Mouse (Mus musculus) heart, postnatal 0 days (tissue): ENCODE results near the gene Abcc8. TPM values are rescaled to one million over a fixed set of nuclear protein-coding genes. Genes with fewer than 3 reads are reported as not detected.

Source experiments
- ATAC-seq: fragments of 200-750 bp; cut with Nextera tagmentation; 2 replicates; pipeline ENCODE4 v1.8.0; 2017; ENCODE audit warnings: low read depth, moderate number of reproducible peaks, moderate library complexity; ENCODE audit not compliant: insufficient read depth
- DNase-seq: peaks from one replicate; pipeline ENCODE4 v3.0.0-alpha.2; 2016; ENCODE audit warnings: low spot score
- H3K27ac ChIP-seq: fragments of 300-500 bp; sonication (generic); 2 replicates; pipeline ENCODE4 v1.5.1; 2014; ENCODE audit warnings: low read depth, mild to moderate bottlenecking
- H3K27me3 ChIP-seq: fragments of 300-500 bp; sonication (generic); 2 replicates; pipeline ENCODE4 v1.6.1; 2014; ENCODE audit warnings: low read length, mixed read lengths; ENCODE audit not compliant: control insufficient read depth, insufficient read depth
- H3K36me3 ChIP-seq: fragments of 300-500 bp; sonication (generic); replicated peaks from 2 replicates; pipeline ENCODE4 v1.6.1; 2014; ENCODE audit warnings: low read length, mixed read lengths; ENCODE audit not compliant: control insufficient read depth, insufficient read depth
- H3K4me1 ChIP-seq: fragments of 300-500 bp; sonication (generic); 2 replicates; pipeline ENCODE4 v1.6.1; 2014; ENCODE audit warnings: antibody characterized with exemption; ENCODE audit not compliant: control insufficient read depth, insufficient read depth
- H3K4me2 ChIP-seq: fragments of 300-500 bp; sonication (generic); 2 replicates; pipeline ENCODE4 v1.6.1; 2014; ENCODE audit warnings: low read depth, mild to moderate bottlenecking, low read length, moderate library complexity
- H3K4me3 ChIP-seq: fragments of 300-500 bp; sonication (generic); 2 replicates; pipeline ENCODE4 v1.5.1; 2014; ENCODE audit warnings: low read depth, low read length
- H3K9ac ChIP-seq: fragments of 300-500 bp; sonication (generic); replicated peaks from 2 replicates; pipeline ENCODE4 v1.6.1; 2014; ENCODE audit warnings: low read depth, low read length, mixed read lengths
- H3K9me3 ChIP-seq: fragments of 300-500 bp; sonication (generic); replicated peaks from 2 replicates; pipeline ENCODE4 v1.6.1; 2016; ENCODE audit warnings: low read length; ENCODE audit not compliant: control insufficient read depth
- CTCF ChIP-seq: IDR thresholded peaks from 2 replicates; pipeline ENCODE4 v1.5.1; 2016; ENCODE audit warnings: antibody characterized with exemption, control low read depth, low read depth
- EP300 ChIP-seq: IDR thresholded peaks from 2 replicates; pipeline ENCODE4 v1.6.1; 2016; ENCODE audit warnings: antibody characterized with exemption, low read depth
- WGBS: fragments of 180-500 bp; shearing (Covaris S2); extraction: QIAGEN DNeasy Blood & Tissue Kit; methylation state at CpG from one replicate; pipeline ENCODE4 v1.1.7; 2014; 5-methylcytosine and 5-hydroxymethylcytosine counted together
- polyA plus RNA-seq: library from polyadenylated mRNA; unstranded; fragments of >200 nt; fragmentation: Nextera tagmentation; extraction: Ambion mirVana; gene quantifications from 2 replicates; pipeline ENCODE4 v1.2.1, GENCODE M21; 2015
- total RNA-seq: library from RNA; depleted of rRNA; stranded (reverse); fragments of >200 nt; gene quantifications from 2 replicates; pipeline ENCODE4 v1.2.3, GENCODE M21; 2014; ENCODE audit warnings: low replicate concordance

The Abcc8 gene
- total and polyA plus RNA-seq, 2 experiments from 2014 or later: 29.6 to 46.7 TPM

DNA sequence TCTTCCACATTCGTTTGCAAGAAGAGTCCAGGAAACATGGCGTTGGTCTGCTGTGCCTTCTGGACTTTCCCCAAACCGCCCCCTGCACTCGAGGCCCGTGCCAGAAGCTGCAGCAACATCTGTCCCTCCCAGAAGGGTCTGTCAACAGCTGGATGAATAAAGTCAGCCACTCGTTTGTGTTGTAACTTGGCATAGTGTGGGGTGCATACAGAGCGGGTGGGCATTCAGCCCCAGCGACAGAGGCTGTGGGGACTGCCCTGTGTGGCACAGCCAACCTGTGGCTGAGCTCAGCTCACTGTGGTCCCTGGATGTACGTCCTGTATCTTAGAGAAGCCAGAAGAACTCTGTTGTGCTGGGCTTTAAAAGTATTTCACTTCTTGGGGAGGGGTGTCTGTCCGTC is 95.8 kb downstream of the Abcc8 start:
- peaks cover 14% of the 10 kb centered on the region for H3K4me1 ChIP-seq
- no peaks in the 10 kb centered on the region for H3K27me3 ChIP-seq
- H3K36me3 ChIP-seq: peaks cover 49% of the 10 kb centered on the region
- H3K9me3 ChIP-seq: no peaks in the 10 kb centered on the region
- DNase-seq (no peak), ATAC-seq (no peak)
- TF ChIP-seq EP300 (no peak), CTCF (no peak)
- 62% methylated on average over 10 of the region's 10 CpGs for WGBS
- no peak overlapping the region for H3K4me2 ChIP-seq
- H3K27ac ChIP-seq: no peak overlapping the region
- no peak overlapping the region for H3K4me3 ChIP-seq
- H3K9ac ChIP-seq: no peak overlapping the region

DNA sequence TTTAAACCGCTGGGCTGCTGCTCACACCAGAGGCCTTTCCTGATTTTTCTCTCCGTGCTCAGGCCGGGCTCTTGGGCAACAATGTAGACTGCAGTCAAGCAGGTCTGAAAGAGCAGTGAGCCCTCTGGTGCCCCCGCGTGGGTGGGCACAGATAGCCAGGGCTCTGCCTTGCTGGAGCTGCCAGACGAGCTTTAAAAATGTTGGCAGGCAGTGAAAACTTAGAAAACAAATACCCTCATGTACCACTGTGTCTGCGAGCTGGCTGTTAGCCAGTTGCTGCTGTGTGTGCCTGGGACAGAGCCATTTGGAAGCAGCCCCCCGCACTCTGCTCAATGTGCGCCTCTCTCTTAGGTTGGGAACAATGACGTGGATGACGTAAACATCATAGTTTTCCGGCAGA is 102.2 kb downstream of the Abcc8 start:
- Histone ChIP-seq H3K4me1 (0 out of 2 replicates have a peak, but pooled peaks cover under 1% of the 10 kb centered on the region), H3K27me3 (no peaks in the 10 kb centered on the region), H3K4me2 (no peak overlapping the region), H3K9ac (no peak overlapping the region), H3K36me3 (peaks cover 76% of the 10 kb centered on the region), H3K9me3 (no peaks in the 10 kb centered on the region), H3K27ac (no peak overlapping the region), H3K4me3 (no peak overlapping the region)
- TF ChIP-seq EP300 (no peak), CTCF (no peak)
- 76% methylated on average over 12 of the region's 12 CpGs for WGBS
- ATAC-seq (no peak), DNase-seq (no peak)

DNA sequence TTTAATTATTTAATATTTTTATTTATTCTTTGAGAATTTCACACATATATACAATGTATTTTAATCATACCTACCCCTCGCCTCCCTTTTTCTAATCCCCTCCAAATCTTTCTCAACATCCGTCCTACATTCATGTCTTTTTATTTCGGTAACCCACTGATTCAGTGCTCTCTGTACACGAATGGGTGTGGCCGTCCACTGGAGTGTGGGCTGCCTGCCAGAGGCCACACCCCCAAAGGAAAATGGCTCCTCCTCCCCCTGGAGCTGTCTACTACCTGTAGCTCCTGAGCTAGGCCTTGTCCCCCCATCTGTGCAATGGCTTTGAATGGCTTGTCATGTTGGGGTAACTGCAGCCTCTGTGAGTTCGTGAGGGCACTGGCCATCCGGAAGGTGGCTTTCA is 103.0 kb downstream of the Abcc8 start:
- Histone ChIP-seq H3K9me3 (no peaks in the 10 kb centered on the region), H3K9ac (no peak overlapping the region), H3K4me3 (no peak overlapping the region), H3K4me1 (no peaks in the 10 kb centered on the region), H3K27me3 (no peaks in the 10 kb centered on the region), H3K36me3 (peaks cover 76% of the 10 kb centered on the region), H3K27ac (no peak overlapping the region), H3K4me2 (no peak overlapping the region)
- WGBS: 84% methylated on average over 7 of the region's 7 CpGs
- ATAC-seq (no peak), DNase-seq (no peak)
- TF ChIP-seq CTCF: no peak
- TF ChIP-seq EP300: no peak

DNA sequence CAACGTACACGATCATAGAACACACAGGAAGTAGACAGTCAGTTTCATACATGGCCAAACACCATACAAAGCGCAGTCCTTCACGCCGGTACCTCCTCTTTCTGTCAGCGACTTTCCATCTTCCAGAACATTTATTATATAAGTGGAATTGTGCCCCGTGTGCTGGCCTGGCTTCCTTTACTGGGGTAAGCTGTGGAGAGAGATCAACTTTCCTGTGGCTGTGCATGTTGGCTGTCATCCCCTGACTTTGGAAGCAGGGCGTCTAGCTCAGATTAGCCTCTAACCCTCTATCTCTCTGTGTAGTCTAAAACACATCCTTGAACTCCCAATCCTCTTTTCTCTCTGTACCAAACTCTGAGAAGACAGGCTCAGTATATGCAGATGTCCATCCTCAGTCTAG is 111.0 kb downstream of the Abcc8 start:
- H3K27me3 ChIP-seq: no peaks in the 10 kb centered on the region
- H3K27ac ChIP-seq: no peak overlapping the region
- H3K36me3 ChIP-seq: peaks cover 83% of the 10 kb centered on the region
- no peaks in the 10 kb centered on the region for H3K9me3 ChIP-seq
- TF ChIP-seq EP300 (no peak), CTCF (no peak)
- H3K9ac ChIP-seq: no peak overlapping the region
- H3K4me3 ChIP-seq: no peak overlapping the region
- 90% methylated on average over 8 of the region's 8 CpGs for WGBS
- DNase-seq: no peak
- no peaks in the 10 kb centered on the region for H3K4me1 ChIP-seq
- H3K4me2 ChIP-seq: no peak overlapping the region
- ATAC-seq: no peak

DNA sequence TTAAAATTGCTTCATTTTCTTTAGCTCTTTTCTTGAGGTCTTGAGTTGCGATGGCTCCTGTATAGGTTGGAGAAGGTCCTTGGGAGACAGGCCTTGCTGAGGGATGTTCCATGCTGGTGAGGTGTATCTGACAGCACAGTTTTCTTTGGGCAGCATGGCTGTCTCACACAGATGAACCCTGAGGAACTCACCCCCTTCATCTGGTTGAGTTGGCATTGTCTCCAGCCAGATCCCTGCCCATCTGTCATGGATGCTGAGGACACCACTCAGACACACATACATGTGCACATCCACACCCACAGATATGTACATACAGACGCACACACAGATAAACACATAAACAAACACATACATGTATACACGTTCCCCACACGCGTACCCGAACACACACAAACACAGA is 116.5 kb downstream of the Abcc8 start:
- no peak for ATAC-seq
- Histone ChIP-seq H3K4me3 (no peak overlapping the region), H3K4me1 (no peaks in the 10 kb centered on the region), H3K27ac (no peak overlapping the region), H3K36me3 (peaks cover 81% of the 10 kb centered on the region), H3K9ac (no peak overlapping the region), H3K4me2 (no peak overlapping the region), H3K27me3 (no peaks in the 10 kb centered on the region), H3K9me3 (no peaks in the 10 kb centered on the region)
- no peak for DNase-seq
- 93% methylated on average over 6 of the region's 6 CpGs for WGBS
- TF ChIP-seq CTCF: no peak
- TF ChIP-seq EP300: no peak

DNA sequence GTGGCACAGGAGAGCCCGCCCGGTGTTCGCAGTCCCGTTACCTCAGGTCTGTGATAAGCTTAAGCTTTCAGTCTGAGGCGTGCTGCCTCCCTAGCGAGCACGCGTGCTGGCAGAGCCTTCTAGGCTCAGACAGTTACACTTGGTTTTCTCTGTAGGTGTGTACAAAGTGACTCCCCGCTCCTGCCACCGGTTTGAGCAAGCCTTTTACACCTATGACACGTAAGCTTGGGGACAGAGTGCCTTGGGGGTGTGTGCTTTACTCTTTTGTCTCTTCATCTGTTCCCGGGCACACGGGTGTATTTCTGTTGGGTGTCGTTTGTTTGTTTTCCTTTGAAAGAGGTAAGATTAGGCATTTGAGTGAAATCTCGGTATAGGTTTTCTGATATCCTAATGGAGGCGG is 118.2 kb downstream of the Abcc8 start:
- Histone ChIP-seq H3K9ac (no peak overlapping the region), H3K4me3 (no peak overlapping the region), H3K27me3 (no peaks in the 10 kb centered on the region), H3K36me3 (peaks cover 79% of the 10 kb centered on the region), H3K27ac (no peak overlapping the region), H3K4me2 (no peak overlapping the region), H3K4me1 (no peaks in the 10 kb centered on the region), H3K9me3 (no peaks in the 10 kb centered on the region)
- 95% methylated on average over 16 of the region's 16 CpGs for WGBS
- no peak for DNase-seq
- no peak for TF ChIP-seq CTCF
- TF ChIP-seq EP300: no peak
- no peak for ATAC-seq
